Mouse (Mus musculus): Measurements from ENCODE around the gene Serpinb9. TPM values are rescaled to one million over a fixed set of nuclear protein-coding genes. Genes with fewer than 3 reads are reported as not detected.

Gene Serpinb9
- polyA plus RNA-seq, 1 experiment from 2014 or later: 1.3 TPM

DNA sequence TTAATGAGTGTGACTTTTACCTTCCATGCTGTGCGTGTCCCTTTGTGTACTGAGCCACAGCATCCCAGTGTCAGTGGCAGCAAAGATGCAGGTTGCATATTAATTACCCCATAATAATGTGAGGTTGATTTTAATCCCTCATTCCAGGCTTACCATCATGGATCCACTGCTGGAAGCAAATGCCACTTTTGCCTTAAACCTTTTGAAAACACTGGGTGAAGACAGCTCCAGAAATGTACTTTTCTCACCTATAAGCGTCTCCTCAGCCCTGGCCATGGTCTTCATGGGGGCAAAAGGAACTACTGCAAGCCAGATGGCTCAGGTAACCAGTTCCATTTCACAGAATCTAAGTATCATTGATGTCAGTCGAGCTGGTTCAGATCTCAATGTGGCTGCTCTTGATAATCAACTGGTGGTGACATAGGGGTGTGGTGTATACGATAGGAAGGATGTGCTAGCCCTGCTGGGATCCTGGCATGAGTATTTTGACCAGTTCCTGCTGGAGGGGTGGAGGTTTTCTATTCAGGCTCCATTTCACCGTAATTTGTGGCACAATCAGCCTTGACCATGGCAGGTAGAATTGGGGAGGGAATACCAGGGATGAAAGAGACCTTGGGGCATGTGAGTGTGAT is 34.6 kb upstream of the Serpinb9 start:
- WGBS: 69% methylated on average over 5 of the region's 5 CpGs
- H3K9me3 ChIP-seq (replicated peaks; ENCODE audit: control insufficient read depth, low read length): no peaks in the 10 kb centered on the region

GRCm38 (mm10) chr13:32968996-32969640 is 33.9 kb upstream of the Serpinb9 start:
- 72% methylated on average over 4 of the region's 4 CpGs for WGBS

More for the DNA sequence above, 34.6 kb upstream of the Serpinb9 start:
- no peak overlapping the region for H3K9ac ChIP-seq (ENCODE audit: low read length)
- H3K27me3 ChIP-seq (replicated peaks; ENCODE audit: control insufficient read depth, insufficient read depth, low read length): no peaks in the 10 kb centered on the region
- no peak overlapping the region for H3K27ac ChIP-seq (ENCODE audit: low read depth, low read length)
- ATAC-seq (no peak), DNase-seq (ENCODE audit: low spot score) (no peak)
- H3K4me3 ChIP-seq (ENCODE audit: low read depth, low read length): no peak overlapping the region
- H3K4me2 ChIP-seq (ENCODE audit: low read length): no peak overlapping the region
- no peaks in the 10 kb centered on the region for H3K36me3 ChIP-seq (ENCODE audit: control insufficient read depth, insufficient read depth, low read length)
- H3K4me1 ChIP-seq (ENCODE audit: control insufficient read depth, insufficient read depth, low read length): no peaks in the 10 kb centered on the region

DNA sequence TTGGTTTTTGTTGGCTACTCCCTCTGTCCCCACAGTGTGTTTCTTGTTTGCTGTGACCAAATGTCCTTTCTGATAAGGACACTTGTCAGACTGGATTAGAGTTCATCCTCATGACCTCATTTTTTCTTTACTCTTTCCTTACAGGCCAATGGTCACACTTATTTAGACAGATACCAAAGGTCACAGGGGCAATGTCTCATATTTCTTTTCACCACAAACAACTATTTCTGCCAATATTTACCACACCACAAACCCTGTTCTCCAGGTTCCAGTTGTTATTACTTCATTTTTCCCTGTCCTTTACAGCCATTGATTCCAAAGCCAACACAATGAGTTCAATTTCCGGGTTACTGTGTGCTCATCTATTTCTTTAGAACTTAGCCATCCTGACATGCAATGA is 33.4 kb upstream of the Serpinb9 start:
- ATAC-seq (no peak), DNase-seq (ENCODE audit: low spot score) (no peak)
- Histone ChIP-seq H3K27me3 (replicated peaks; ENCODE audit: control insufficient read depth, insufficient read depth, low read length) (no peaks in the 10 kb centered on the region), H3K4me3 (ENCODE audit: low read depth, low read length) (no peak overlapping the region), H3K4me2 (ENCODE audit: low read length) (no peak overlapping the region), H3K9ac (ENCODE audit: low read length) (no peak overlapping the region), H3K36me3 (ENCODE audit: control insufficient read depth, insufficient read depth, low read length) (no peaks in the 10 kb centered on the region), H3K9me3 (replicated peaks; ENCODE audit: control insufficient read depth, low read length) (no peaks in the 10 kb centered on the region), H3K27ac (ENCODE audit: low read depth, low read length) (no peak overlapping the region), H3K4me1 (ENCODE audit: control insufficient read depth, insufficient read depth, low read length) (no peaks in the 10 kb centered on the region)
- 89% methylated on average over 1 of the region's 1 CpGs for WGBS

More at GRCm38 (mm10) chr13:32968996-32969640, 33.9 kb upstream of the Serpinb9 start:
- ATAC-seq: no peak
- no peak overlapping the region for H3K4me3 ChIP-seq (ENCODE audit: low read depth, low read length)
- no peaks in the 10 kb centered on the region for H3K9me3 ChIP-seq (replicated peaks; ENCODE audit: control insufficient read depth, low read length)
- no peak for DNase-seq (ENCODE audit: low spot score)
- no peaks in the 10 kb centered on the region for H3K36me3 ChIP-seq (ENCODE audit: control insufficient read depth, insufficient read depth, low read length)
- no peak overlapping the region for H3K4me2 ChIP-seq (ENCODE audit: low read length)
- H3K27me3 ChIP-seq (replicated peaks; ENCODE audit: control insufficient read depth, insufficient read depth, low read length): no peaks in the 10 kb centered on the region
- no peak overlapping the region for H3K9ac ChIP-seq (ENCODE audit: low read length)
- no peak overlapping the region for H3K27ac ChIP-seq (ENCODE audit: low read depth, low read length)
- H3K4me1 ChIP-seq (ENCODE audit: control insufficient read depth, insufficient read depth, low read length): no peaks in the 10 kb centered on the region

DNA sequence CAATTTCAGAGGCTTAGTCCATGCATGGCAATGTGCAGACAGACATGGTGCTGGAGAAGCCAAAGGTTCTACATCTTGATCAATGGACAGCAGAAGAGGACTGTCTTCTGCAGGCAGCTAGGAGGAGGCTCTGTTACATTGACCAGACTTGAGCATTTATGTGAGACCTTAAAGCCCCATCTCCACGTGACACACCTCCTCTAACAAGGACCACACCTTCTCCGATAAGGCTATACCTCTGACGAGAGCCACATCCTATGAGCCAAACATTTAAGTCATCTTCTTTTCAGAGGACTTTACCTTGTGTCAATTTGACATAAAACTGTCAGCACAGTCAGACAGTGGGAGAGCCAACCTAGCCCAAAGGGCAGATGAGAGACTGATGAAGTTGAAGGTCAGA is 32.3 kb upstream of the Serpinb9 start:
- no peaks in the 10 kb centered on the region for H3K4me1 ChIP-seq (ENCODE audit: control insufficient read depth, insufficient read depth, low read length)
- no peaks in the 10 kb centered on the region for H3K36me3 ChIP-seq (ENCODE audit: control insufficient read depth, insufficient read depth, low read length)
- H3K27me3 ChIP-seq (replicated peaks; ENCODE audit: control insufficient read depth, insufficient read depth, low read length): no peaks in the 10 kb centered on the region
- DNase-seq (ENCODE audit: low spot score) (no peak), ATAC-seq (no peak)
- 82% methylated on average over 3 of the region's 3 CpGs for WGBS
- H3K4me3 ChIP-seq (ENCODE audit: low read depth, low read length): no peak overlapping the region
- H3K27ac ChIP-seq (ENCODE audit: low read depth, low read length): no peak overlapping the region
- H3K9me3 ChIP-seq (replicated peaks; ENCODE audit: control insufficient read depth, low read length): no peaks in the 10 kb centered on the region
- H3K9ac ChIP-seq (ENCODE audit: low read length): no peak overlapping the region
- H3K4me2 ChIP-seq (ENCODE audit: low read length): no peak overlapping the region

DNA sequence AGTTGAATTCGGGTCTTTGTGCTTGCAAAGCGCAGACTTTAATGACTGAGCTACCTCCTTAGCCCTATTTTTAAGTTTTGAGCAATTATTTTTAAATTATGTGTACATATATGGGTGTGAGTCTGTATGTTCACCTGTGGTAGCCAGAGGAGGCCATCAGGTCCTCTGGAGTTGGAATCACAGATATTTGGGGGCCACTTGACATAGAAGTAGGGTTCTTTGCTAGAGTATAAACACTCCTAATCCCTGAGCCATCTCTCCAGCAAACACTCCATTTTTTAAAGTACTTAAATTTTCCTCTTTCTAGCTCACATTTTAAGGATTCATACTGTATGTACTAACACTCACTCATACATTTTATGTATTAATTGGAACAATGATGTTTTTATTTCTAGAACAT is 28.8 kb upstream of the Serpinb9 start:
- no peaks in the 10 kb centered on the region for H3K4me1 ChIP-seq (ENCODE audit: control insufficient read depth, insufficient read depth, low read length)
- H3K9ac ChIP-seq (ENCODE audit: low read length): no peak overlapping the region
- no peak overlapping the region for H3K4me3 ChIP-seq (ENCODE audit: low read depth, low read length)
- no peaks in the 10 kb centered on the region for H3K9me3 ChIP-seq (replicated peaks; ENCODE audit: control insufficient read depth, low read length)
- ATAC-seq (no peak), DNase-seq (ENCODE audit: low spot score) (no peak)
- H3K27ac ChIP-seq (ENCODE audit: low read depth, low read length): no peak overlapping the region
- H3K36me3 ChIP-seq (ENCODE audit: control insufficient read depth, insufficient read depth, low read length): no peaks in the 10 kb centered on the region
- 85% methylated on average over 2 of the region's 2 CpGs for WGBS
- no peak overlapping the region for H3K4me2 ChIP-seq (ENCODE audit: low read length)
- H3K27me3 ChIP-seq (replicated peaks; ENCODE audit: control insufficient read depth, insufficient read depth, low read length): no peaks in the 10 kb centered on the region

DNA sequence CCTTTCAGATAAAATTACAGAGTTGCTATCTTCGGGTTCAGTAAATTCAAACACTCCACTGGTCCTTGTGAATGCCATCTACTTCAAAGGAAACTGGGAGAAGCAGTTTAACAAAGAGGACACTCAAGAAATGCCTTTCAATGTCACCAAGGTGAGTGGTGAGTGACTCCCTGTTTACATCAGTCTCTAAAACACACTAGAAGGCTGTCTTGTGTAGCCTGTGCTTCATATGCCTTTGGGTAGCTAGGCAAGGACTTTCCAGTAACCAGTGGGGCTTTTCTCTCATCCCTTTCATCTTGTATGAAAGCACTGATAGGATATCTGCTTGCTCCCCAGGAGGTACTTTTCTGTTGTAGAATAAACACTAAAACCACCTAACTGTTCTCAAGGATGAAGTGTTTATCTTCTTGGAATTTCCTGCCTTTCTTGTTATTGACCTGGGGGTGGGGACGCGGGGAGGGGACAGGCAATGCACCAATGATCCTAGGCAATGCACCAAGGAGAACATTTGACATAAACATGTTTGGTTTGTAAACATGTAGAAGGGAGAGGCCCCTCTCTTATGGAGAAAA is 28.1 kb upstream of the Serpinb9 start:
- H3K27ac ChIP-seq (ENCODE audit: low read depth, low read length): no peak overlapping the region
- DNase-seq (ENCODE audit: low spot score): no peak
- no peaks in the 10 kb centered on the region for H3K36me3 ChIP-seq (ENCODE audit: control insufficient read depth, insufficient read depth, low read length)
- H3K4me1 ChIP-seq (ENCODE audit: control insufficient read depth, insufficient read depth, low read length): no peaks in the 10 kb centered on the region
- no peaks in the 10 kb centered on the region for H3K9me3 ChIP-seq (replicated peaks; ENCODE audit: control insufficient read depth, low read length)
- H3K9ac ChIP-seq (ENCODE audit: low read length): no peak overlapping the region
- no peak overlapping the region for H3K4me2 ChIP-seq (ENCODE audit: low read length)
- no peak overlapping the region for H3K4me3 ChIP-seq (ENCODE audit: low read depth, low read length)
- WGBS: 76% methylated on average over 3 of the region's 3 CpGs
- no peak for ATAC-seq
- H3K27me3 ChIP-seq (replicated peaks; ENCODE audit: control insufficient read depth, insufficient read depth, low read length): no peaks in the 10 kb centered on the region

- H3K9ac ChIP-seq (ENCODE audit: low read length): no peak overlapping the region
- no peak overlapping the region for H3K4me2 ChIP-seq (ENCODE audit: low read length)
- H3K27ac ChIP-seq (ENCODE audit: low read depth, low read length): no peak overlapping the region
- H3K4me1 ChIP-seq (ENCODE audit: control insufficient read depth, insufficient read depth, low read length): no peaks in the 10 kb centered on the region
- DNase-seq (ENCODE audit: low spot score): no peak
- H3K36me3 ChIP-seq (ENCODE audit: control insufficient read depth, insufficient read depth, low read length): no peaks in the 10 kb centered on the region
- ATAC-seq: no peak
- WGBS: 82% methylated on average over 2 of the region's 2 CpGs
- H3K4me3 ChIP-seq (ENCODE audit: low read depth, low read length): no peak overlapping the region
- no peaks in the 10 kb centered on the region for H3K9me3 ChIP-seq (replicated peaks; ENCODE audit: control insufficient read depth, low read length)
- no peaks in the 10 kb centered on the region for H3K27me3 ChIP-seq (replicated peaks; ENCODE audit: control insufficient read depth, insufficient read depth, low read length)
These were observed 27.3 kb upstream of the Serpinb9 start for GRCm38 (mm10) chr13:32975710-32976109.

DNA sequence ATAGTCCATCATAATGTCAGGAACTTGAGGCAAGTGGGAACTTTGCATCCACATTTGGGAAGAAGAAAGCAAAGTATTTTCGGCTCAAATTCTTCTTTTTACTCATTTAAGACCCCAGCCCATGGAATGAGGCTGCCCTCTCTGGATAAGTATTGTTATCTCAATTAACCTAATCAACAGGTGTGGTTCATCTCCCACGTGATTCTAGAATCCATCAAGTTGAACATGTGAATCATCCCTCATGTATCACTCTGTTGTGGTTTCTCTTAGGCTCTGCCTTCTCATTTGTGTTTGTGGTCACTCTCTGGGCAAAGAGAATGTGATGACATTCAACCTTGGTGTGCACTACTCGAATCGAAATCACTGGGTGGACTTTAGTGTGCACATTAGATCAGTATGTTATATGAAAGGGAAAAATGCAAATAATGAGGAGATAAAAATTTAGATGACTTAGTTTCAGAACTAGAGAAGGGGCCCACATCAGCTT is 20.5 kb upstream of the Serpinb9 start:
- no peak for ATAC-seq
- no peak for DNase-seq (ENCODE audit: low spot score)
- Histone ChIP-seq H3K4me1 (ENCODE audit: control insufficient read depth, insufficient read depth, low read length) (no peaks in the 10 kb centered on the region), H3K4me3 (ENCODE audit: low read depth, low read length) (no peak overlapping the region), H3K27ac (ENCODE audit: low read depth, low read length) (no peak overlapping the region), H3K9ac (ENCODE audit: low read length) (no peak overlapping the region), H3K9me3 (replicated peaks; ENCODE audit: control insufficient read depth, low read length) (no peaks in the 10 kb centered on the region), H3K27me3 (replicated peaks; ENCODE audit: control insufficient read depth, insufficient read depth, low read length) (no peaks in the 10 kb centered on the region), H3K4me2 (ENCODE audit: low read length) (no peak overlapping the region), H3K36me3 (ENCODE audit: control insufficient read depth, insufficient read depth, low read length) (no peaks in the 10 kb centered on the region)
- WGBS: 82% methylated on average over 4 of the region's 4 CpGs

GRCm38 (mm10) chr13:32986256-32986655 is 16.8 kb upstream of the Serpinb9 start:
- no peak overlapping the region for H3K27ac ChIP-seq (ENCODE audit: low read depth, low read length)
- DNase-seq (ENCODE audit: low spot score): no peak

More at GRCm38 (mm10) chr13:32986256-32986655, 16.8 kb upstream of the Serpinb9 start:
- H3K9ac ChIP-seq (ENCODE audit: low read length): no peak overlapping the region
- no peaks in the 10 kb centered on the region for H3K27me3 ChIP-seq (replicated peaks; ENCODE audit: control insufficient read depth, insufficient read depth, low read length)
- H3K4me3 ChIP-seq (ENCODE audit: low read depth, low read length): no peak overlapping the region
- no peak for ATAC-seq
- no peaks in the 10 kb centered on the region for H3K4me1 ChIP-seq (ENCODE audit: control insufficient read depth, insufficient read depth, low read length)
- no peak overlapping the region for H3K4me2 ChIP-seq (ENCODE audit: low read length)
- H3K9me3 ChIP-seq (replicated peaks; ENCODE audit: control insufficient read depth, low read length): no peaks in the 10 kb centered on the region
- H3K36me3 ChIP-seq (ENCODE audit: control insufficient read depth, insufficient read depth, low read length): no peaks in the 10 kb centered on the region
